Mouse (Mus musculus) left cerebral cortex, adult 11 months (tissue): Measurements from ENCODE around the gene Clic1.

ENCODE experiments used
- DNase-seq: peaks from one replicate; pipeline ENCODE4 v3.0.0; 2022; ENCODE audit warnings: low spot score

Clic1 gene

GRCm38 (mm10) chr17:35045807-35046680, 3.7 kb upstream of the Clic1 start:
- no peak for DNase-seq

DNA sequence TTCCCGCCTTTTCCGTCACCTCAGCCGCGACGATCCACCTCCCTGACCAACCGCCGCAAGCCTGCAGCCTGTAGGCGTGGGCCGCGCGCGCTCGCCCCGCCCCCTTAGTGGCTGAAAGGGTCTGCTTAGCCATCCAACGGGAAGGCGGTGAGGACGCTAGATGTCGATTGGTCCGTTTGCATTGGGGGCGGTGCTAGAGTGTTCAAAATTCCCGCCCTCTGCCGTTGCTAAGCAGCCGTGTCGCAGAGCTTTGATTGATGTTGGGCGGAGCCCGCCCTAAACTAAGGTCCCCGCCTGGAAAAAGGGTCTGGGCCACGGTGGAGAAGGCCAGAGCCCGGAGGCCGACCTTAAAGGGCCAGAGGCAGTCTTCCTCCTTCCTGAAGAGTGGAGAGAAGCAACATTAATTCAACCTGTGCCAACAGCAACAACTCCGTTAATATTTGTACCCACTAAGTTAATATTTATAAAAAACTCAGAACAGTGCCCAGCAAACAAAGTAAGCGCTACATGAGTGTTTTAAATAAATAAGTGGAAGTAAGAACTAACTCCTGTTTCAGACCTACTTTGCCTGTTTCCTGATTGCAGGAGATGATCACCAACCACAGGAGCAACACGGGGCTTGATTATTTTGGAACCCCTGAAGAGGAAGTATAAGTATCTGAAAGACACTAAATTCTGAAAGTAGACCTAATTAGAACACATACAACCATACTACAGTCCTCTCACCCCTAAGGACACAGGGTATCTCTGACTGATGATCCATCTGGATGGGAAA, 2.9 kb upstream of the Clic1 start, which contains the start of gene Msh5:
Gene Msh5, minus strand, starts transcription at position 65 of the 775 bp plus-strand sequence.
- DNase-seq = peak; percentile 92

DNA sequence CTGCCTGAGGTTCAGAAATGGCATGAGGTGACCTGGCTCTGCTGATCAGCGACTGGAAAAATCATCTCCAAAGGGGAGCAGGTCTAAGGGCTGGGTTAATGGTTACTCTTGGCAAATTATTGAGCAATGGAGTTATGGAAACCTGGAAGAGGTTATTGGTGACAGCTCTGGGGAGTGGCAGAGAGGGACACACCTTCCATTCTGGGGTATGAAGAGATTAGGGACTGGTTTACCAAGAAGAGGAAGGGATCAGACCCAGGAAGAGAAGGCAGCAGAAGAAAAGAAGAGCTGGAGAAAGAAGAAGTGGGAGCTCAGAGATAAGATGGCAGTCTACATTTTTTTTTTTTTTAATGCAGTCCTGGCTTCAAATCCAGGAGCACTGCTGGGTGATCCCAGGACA, 2.1 kb upstream of the Clic1 start:
- DNase-seq = no peak

- no peak for DNase-seq
Observed at GRCm38 (mm10) chr17:35048149-35048931, 1.4 kb upstream of the Clic1 start.

- no peak for DNase-seq
Observed at GRCm38 (mm10) chr17:35048932-35049440, 780 bp upstream of the Clic1 start.

- DNase-seq = no peak
Observed at GRCm38 (mm10) chr17:35050126-35050750, 472 bp downstream of the Clic1 start.

GRCm38 (mm10) chr17:35051156-35052086, 1.7 kb downstream of the Clic1 start:
- DNase-seq = no peak

- DNase-seq = no peak
Observed at GRCm38 (mm10) chr17:35052271-35052798, 2.6 kb downstream of the Clic1 start.

DNA sequence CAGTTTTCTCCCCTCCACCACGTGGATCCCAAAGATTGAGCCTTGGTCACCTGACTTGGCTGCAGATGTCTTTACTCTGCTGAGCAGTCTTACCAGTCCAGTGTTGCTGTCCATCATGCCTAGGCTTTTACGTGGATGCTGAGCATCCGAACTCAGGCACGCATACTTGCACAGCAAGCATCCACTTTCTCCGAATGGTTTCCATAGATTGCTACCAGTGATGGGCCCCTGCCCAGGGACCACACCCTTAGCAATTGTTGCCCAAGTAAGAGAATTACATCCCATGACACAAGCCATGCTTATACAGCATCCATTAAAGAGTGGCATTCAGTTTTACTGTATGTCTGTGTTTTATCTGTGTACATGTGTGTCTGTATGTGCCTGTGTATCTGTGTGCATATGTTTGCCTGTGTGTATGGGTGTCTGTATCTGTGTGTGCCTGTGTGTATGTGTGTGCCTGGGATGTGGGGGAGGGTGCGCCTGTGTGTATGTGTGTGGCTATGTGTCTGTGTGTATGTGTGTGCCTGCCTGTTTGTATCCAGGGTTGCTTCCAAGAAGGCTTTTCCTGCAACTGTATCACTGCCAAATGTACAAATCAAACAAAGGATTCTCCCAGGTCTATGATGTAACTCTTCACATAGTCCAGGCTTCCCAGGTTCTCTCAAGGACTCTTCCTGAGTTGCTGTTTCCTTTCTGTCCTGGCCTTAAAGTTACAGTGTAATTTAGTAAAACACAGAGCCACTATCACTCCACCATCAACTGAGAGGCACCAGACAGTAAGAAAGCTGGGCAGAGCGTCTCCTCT, 6.1 kb downstream of the Clic1 start:
- no peak for DNase-seq

GRCm38 (mm10) chr17:35057090-35057489, 7.3 kb downstream of the Clic1 start:
- no peak for DNase-seq

DNA sequence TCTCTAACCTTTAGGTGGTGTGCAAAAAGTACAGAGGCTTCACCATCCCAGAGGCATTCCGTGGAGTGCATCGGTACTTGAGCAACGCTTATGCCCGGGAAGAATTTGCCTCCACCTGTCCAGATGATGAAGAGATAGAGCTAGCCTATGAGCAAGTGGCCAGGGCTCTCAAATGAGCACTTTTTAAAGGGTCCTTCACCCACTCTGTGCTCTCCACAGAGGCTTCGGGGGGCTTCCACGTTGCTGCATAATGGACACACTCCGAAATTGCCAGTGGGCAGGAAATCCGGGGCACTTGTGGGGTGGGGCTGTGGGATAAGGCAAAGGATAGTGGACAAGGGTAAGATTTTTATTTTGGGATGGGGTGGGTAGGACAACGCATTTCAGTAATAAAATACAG, 8.6 kb downstream of the Clic1 start:
- no peak for DNase-seq

DNA sequence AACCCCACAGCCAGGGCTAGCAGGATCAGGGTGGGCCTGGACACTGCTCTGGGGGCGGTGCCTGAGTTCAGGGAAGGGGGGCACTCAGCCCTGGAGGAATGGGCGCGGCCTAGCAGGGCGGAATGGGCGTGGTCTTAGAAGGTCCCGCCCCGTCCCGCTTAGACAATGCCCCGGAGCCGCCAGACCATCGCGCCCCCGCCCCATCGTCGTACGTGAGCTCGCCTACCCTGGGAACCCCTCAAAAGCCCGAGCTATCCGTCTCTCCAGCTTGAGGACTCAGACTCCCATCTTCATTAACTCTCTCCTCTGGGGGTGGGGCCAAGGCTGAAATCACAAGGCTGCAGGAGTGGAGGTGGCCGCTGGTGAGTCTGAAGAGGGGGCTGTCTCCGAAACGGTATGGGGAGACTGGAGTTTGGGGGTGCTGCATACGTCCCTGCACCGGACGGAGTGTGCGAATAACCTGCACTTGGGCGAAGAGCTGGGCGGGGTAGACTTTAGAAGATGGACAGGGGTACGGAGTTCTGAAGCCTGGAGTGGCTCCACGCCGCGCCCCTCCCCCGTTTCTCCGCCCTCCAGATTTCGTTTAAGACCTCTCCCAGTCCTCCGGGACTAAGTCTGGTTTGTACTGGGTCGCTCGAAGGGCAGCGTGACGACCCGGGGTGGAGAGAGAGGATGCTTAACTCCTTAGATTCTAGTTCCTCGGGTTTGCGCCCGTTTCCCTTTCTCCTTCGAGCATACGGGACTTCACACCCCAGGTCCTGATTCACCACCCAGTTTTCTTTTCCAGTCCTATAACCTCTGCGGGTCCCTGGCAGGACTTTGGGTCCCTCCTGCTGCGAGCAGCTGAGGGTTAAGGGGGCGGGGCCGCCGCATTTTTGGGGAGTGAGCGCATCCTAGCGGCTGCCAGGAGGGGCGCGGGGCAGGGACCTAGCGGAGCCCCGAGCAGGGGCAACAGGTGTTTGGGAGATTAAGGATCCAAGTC, 9.4 kb downstream of the Clic1 start, which contains the start of gene Ddah2:
Gene Ddah2, plus strand, starts transcription at position 125 of the 982 bp plus-strand sequence.
- DNase-seq = no peak

- no peak for DNase-seq
Observed at GRCm38 (mm10) chr17:35060071-35060470, 10.3 kb downstream of the Clic1 start.

- no peak for DNase-seq
Observed at GRCm38 (mm10) chr17:35060737-35061297, 11.1 kb downstream of the Clic1 start.

GRCm38 (mm10) chr17:35061299-35061698, 11.5 kb downstream of the Clic1 start:
- DNase-seq = no peak

DNA sequence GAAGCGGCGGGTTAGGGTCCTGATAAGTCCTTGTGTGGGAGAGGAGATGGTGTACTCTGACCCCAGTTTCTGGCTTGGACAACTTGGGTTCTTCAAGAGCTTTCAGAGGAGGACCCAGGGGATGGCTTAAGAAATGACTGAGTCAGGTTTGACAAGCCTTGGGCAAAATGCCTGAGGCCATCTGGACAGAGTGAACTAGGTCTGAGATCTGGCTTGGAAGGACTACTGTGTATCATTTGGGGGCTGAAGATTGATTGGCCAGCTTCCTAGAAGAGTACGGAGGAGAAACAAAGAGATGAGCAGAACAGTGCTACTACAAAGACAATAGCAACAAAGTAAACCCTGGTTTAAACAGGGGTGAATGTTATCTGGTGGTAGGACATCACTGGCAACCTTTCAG, 13.7 kb downstream of the Clic1 start:
- DNase-seq = no peak

GRCm38 (mm10) chr17:35064378-35064877, 14.7 kb downstream of the Clic1 start:
- no peak for DNase-seq
